Mouse (Mus musculus): Measurements from ENCODE around the gene Fam181b.

DNA sequence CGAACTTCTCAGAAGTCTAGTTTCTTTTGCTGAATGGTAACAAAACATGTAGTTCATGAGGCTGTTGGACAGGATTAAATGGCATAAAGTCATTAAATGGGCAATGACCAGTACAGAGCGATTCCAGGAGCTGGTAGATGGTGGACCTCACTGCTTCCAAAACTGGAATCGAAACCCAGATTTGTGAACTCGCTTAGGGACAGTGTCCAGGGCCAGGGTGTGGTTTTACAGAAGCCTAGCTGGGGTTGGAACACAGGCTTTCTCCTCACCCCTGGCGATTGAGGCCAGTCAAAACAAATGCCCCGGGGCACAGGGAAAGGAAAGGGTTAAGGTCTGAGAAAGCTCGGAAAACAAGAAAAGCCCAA, 263 bp upstream of the Fam181b start:
- TF ChIP-seq GATA1 (IDR thresholded peaks at IDR 0.05; ENCODE audit: low read length) (no peak), TAL1 (IDR thresholded peaks at IDR 0.05; ENCODE audit: low read length) (no peak)

All from erythroblast, embryonic 14.5 days (primary cell).